Mouse (Mus musculus) embryonic facial prominence, embryonic 11.5 days (tissue): ENCODE measurements around the gene Notch1. TPM values are rescaled to one million over a fixed set of nuclear protein-coding genes. Genes with fewer than 3 reads are reported as not detected.

Experiments used
- ATAC-seq: fragments of 200-750 bp; cut with Nextera tagmentation; replicated peaks from 2 replicates; pipeline ENCODE4 v1.8.0; 2017; ENCODE audit warnings: low read depth; ENCODE audit not compliant: insufficient number of reproducible peaks, low FRiP score, low TSS enrichment
- DNase-seq: peaks from one replicate; pipeline ENCODE4 v3.0.0-alpha.2; 2015; ENCODE audit warnings: low spot score
- H3K27ac ChIP-seq: fragments of 300-500 bp; sonication (generic); replicated peaks from 2 replicates; pipeline ENCODE4 v1.5.1; 2014; ENCODE audit warnings: mild to moderate bottlenecking, low read depth, low read length, control low read depth
- H3K27me3 ChIP-seq: fragments of 300-500 bp; sonication (generic); 2 replicates; pipeline ENCODE4 v1.6.1; 2014; ENCODE audit warnings: mild to moderate bottlenecking, low read length, moderate library complexity, mixed read lengths; ENCODE audit not compliant: control insufficient read depth, insufficient read depth
- H3K36me3 ChIP-seq: fragments of 300-500 bp; sonication (generic); replicated peaks from 2 replicates; pipeline ENCODE4 v1.6.1; 2014; ENCODE audit warnings: low read depth, mild to moderate bottlenecking, low read length, moderate library complexity, mixed read lengths; ENCODE audit not compliant: control insufficient read depth, insufficient read depth
- H3K4me1 ChIP-seq: fragments of 300-500 bp; sonication (generic); 2 replicates; pipeline ENCODE4 v1.6.1; 2014; ENCODE audit warnings: low read length, mixed read lengths; ENCODE audit not compliant: control insufficient read depth, insufficient read depth
- H3K4me2 ChIP-seq: fragments of 300-500 bp; sonication (generic); 2 replicates; pipeline ENCODE4 v1.6.1; 2014; ENCODE audit warnings: low read depth, mild to moderate bottlenecking, control low read depth, low read length, moderate library complexity
- H3K4me3 ChIP-seq: fragments of 300-500 bp; sonication (generic); 2 replicates; pipeline ENCODE4 v1.5.1; 2014; ENCODE audit warnings: low read depth, low read length, control low read depth
- H3K9ac ChIP-seq: fragments of 300-500 bp; sonication (generic); replicated peaks from 2 replicates; pipeline ENCODE4 v1.6.1; 2014; ENCODE audit warnings: mild to moderate bottlenecking, control low read depth, low read length
- H3K9me3 ChIP-seq: fragments of 300-500 bp; sonication (generic); replicated peaks from 2 replicates; pipeline ENCODE4 v1.6.1; 2016; ENCODE audit warnings: mild to moderate bottlenecking, low read length, inconsistent platforms, mixed read lengths; ENCODE audit not compliant: control insufficient read depth
- WGBS: fragments of 180-500 bp; shearing (Covaris S2); extraction: QIAGEN DNeasy Blood & Tissue Kit; methylation state at CpG from one replicate; pipeline ENCODE4 v1.1.7; 2014; 5-methylcytosine and 5-hydroxymethylcytosine counted together
- polyA plus RNA-seq: library from polyadenylated mRNA; unstranded; fragments of >200 nt; fragmentation: Nextera tagmentation; extraction: Ambion mirVana; gene quantifications from 2 replicates; pipeline ENCODE4 v1.2.1, GENCODE M21; 2014

Gene Notch1
- polyA plus RNA-seq, 1 experiment from 2014 or later: 17.2 TPM

GRCm38 (mm10) chr2:26482824-26483223 lies 33.6 kb downstream of the Notch1 start:
- WGBS: 95% methylated on average over 3 of the region's 3 CpGs
- Histone ChIP-seq H3K4me1 (peaks cover 14% of the 10 kb centered on the region), H3K36me3 (peaks cover 8% of the 10 kb centered on the region; the same call in 1 of the 2 replicates), H3K9me3 (no peaks in the 10 kb centered on the region), H3K4me2 (no peak overlapping the region), H3K9ac (no peak overlapping the region), H3K27me3 (no peaks in the 10 kb centered on the region), H3K4me3 (no peak overlapping the region), H3K27ac (no peak overlapping the region)
- ATAC-seq: no peak
- DNase-seq: no peak

GRCm38 (mm10) chr2:26481724-26482495 lies 34.6 kb downstream of the Notch1 start:
- DNase-seq (no peak), ATAC-seq (no peak)
- Histone ChIP-seq H3K4me3 (no peak overlapping the region), H3K27me3 (no peaks in the 10 kb centered on the region), H3K4me1 (peaks cover 12% of the 10 kb centered on the region), H3K9me3 (no peaks in the 10 kb centered on the region), H3K9ac (no peak overlapping the region), H3K36me3 (peaks cover 8% of the 10 kb centered on the region; the same call in 1 of the 2 replicates), H3K4me2 (no peak overlapping the region), H3K27ac (no peak overlapping the region)
- WGBS: 79% methylated on average over 10 of the region's 10 CpGs

GRCm38 (mm10) chr2:26480911-26481310 lies 35.6 kb downstream of the Notch1 start:
- DNase-seq: no peak
- no peak overlapping the region for H3K4me2 ChIP-seq
- H3K36me3 ChIP-seq: peaks cover 8% of the 10 kb centered on the region
- 92% methylated on average over 12 of the region's 12 CpGs for WGBS
- H3K27me3 ChIP-seq: no peaks in the 10 kb centered on the region
- no peak overlapping the region for H3K27ac ChIP-seq
- no peak overlapping the region for H3K9ac ChIP-seq
- no peak overlapping the region for H3K4me3 ChIP-seq
- no peaks in the 10 kb centered on the region for H3K9me3 ChIP-seq
- H3K4me1 ChIP-seq: peaks cover 5% of the 10 kb centered on the region; the same call in 1 of the 2 replicates
- ATAC-seq: no peak

GRCm38 (mm10) chr2:26478685-26479205 lies 37.7 kb downstream of the Notch1 start:
- H3K9ac ChIP-seq: no peak overlapping the region
- ATAC-seq: no peak
- H3K36me3 ChIP-seq: peaks cover 11% of the 10 kb centered on the region

GRCm38 (mm10) chr2:26477911-26478310 lies 38.6 kb downstream of the Notch1 start:
- WGBS: 88% methylated on average over 7 of the region's 7 CpGs
- DNase-seq (no peak), ATAC-seq (no peak)
- Histone ChIP-seq H3K4me3 (no peak overlapping the region), H3K4me1 (no peaks in the 10 kb centered on the region), H3K27ac (no peak overlapping the region), H3K9ac (no peak overlapping the region), H3K9me3 (no peaks in the 10 kb centered on the region), H3K27me3 (no peaks in the 10 kb centered on the region), H3K36me3 (peaks cover 14% of the 10 kb centered on the region), H3K4me2 (no peak overlapping the region)

More at GRCm38 (mm10) chr2:26478685-26479205, 37.7 kb downstream of the Notch1 start:
- WGBS: 87% methylated on average over 2 of the region's 2 CpGs
- Histone ChIP-seq H3K27ac (no peak overlapping the region), H3K4me3 (no peak overlapping the region), H3K27me3 (no peaks in the 10 kb centered on the region), H3K4me1 (no peaks in the 10 kb centered on the region), H3K4me2 (no peak overlapping the region), H3K9me3 (no peaks in the 10 kb centered on the region)
- DNase-seq: peak; percentile 33

- no peaks in the 10 kb centered on the region for H3K27me3 ChIP-seq
- H3K4me3 ChIP-seq: no peak overlapping the region
- no peak overlapping the region for H3K4me2 ChIP-seq
- DNase-seq (no peak), ATAC-seq (no peak)
- H3K4me1 ChIP-seq: no peaks in the 10 kb centered on the region
- H3K27ac ChIP-seq: 0 out of 2 replicates have a peak overlapping the region, but pooled peaks have one; percentile 7
- 73% methylated on average over 13 of the region's 13 CpGs for WGBS
- H3K9me3 ChIP-seq: no peaks in the 10 kb centered on the region
- peaks cover 19% of the 10 kb centered on the region for H3K36me3 ChIP-seq
- H3K9ac ChIP-seq: 0 out of 2 replicates have a peak overlapping the region, but pooled peaks have one; percentile 9
Measured at GRCm38 (mm10) chr2:26475505-26476430, 40.7 kb downstream of the Notch1 start.

GRCm38 (mm10) chr2:26474789-26475504 lies 41.5 kb downstream of the Notch1 start:
- H3K4me3 ChIP-seq: no peak overlapping the region
- no peak overlapping the region for H3K4me2 ChIP-seq
- peaks cover 19% of the 10 kb centered on the region for H3K36me3 ChIP-seq
- H3K9me3 ChIP-seq: no peaks in the 10 kb centered on the region
- no peak for ATAC-seq
- WGBS: 43% methylated on average over 9 of the region's 9 CpGs
- peak overlapping the region; percentile 35; the same call in 1 of the 2 replicates for H3K27ac ChIP-seq
- no peaks in the 10 kb centered on the region for H3K27me3 ChIP-seq
- peak; percentile 25 for DNase-seq
- no peaks in the 10 kb centered on the region for H3K4me1 ChIP-seq
- no peak overlapping the region for H3K9ac ChIP-seq
